Mouse (Mus musculus) bone marrow, adult 2 months (tissue): ENCODE results near the gene Cfdp1. TPM values are rescaled to one million over a fixed set of nuclear protein-coding genes. Genes with fewer than 3 reads are reported as not detected.

Source experiments
- H3K27ac ChIP-seq: fragments of 200-500 bp; 2 replicates; pipeline ENCODE4 v1.5.1; 2012; ENCODE audit warnings: low read depth, mild to moderate bottlenecking, control low read depth, inconsistent platforms, low read length; ENCODE audit not compliant: control insufficient read depth, poor library complexity, insufficient read depth
- H3K4me1 ChIP-seq: fragments of 200-500 bp; 2 replicates; pipeline ENCODE4 v1.6.1; 2011; ENCODE audit warnings: low read length; ENCODE audit not compliant: control insufficient read depth, insufficient read depth
- H3K4me3 ChIP-seq: fragments of 200-500 bp; replicated peaks from 2 replicates; pipeline ENCODE3; 2011; ENCODE audit warnings: mild to moderate bottlenecking, low read depth, low read length, control low read depth; ENCODE audit not compliant: control insufficient read depth
- CTCF ChIP-seq: fragments of 200-500 bp; IDR thresholded peaks from 2 replicates; pipeline ENCODE4 v1.5.1; 2011; ENCODE audit warnings: low read length, control low read depth; ENCODE audit not compliant: control insufficient read depth, insufficient read depth
- POLR2A ChIP-seq: fragments of 200-500 bp; IDR thresholded peaks from 2 replicates; pipeline ENCODE4 v1.6.1; 2011; ENCODE audit warnings: low read depth, mild to moderate bottlenecking, control low read depth, low read length, borderline replicate concordance; ENCODE audit not compliant: control insufficient read depth
- WGBS: fragments of 180-500 bp; shearing (Covaris S2); methylation state at CpG from one replicate; pipeline ENCODE4 v1.1.7; 2018; 5-methylcytosine and 5-hydroxymethylcytosine counted together
- polyA plus RNA-seq: library from polyadenylated mRNA; stranded (reverse); fragments of >200 nt; gene quantifications from 2 replicates; pipeline ENCODE4 v1.2.4, GENCODE M21; 2011; ENCODE audit warnings: low replicate concordance; ENCODE audit not compliant: missing spikeins, insufficient read depth, insufficient read length

Gene Cfdp1
- polyA plus RNA-seq, 1 experiment = 116 TPM

GRCm38 (mm10) chr8:111786116-111786515 lies 68.0 kb downstream of the Cfdp1 start:
- no peak overlapping the region for H3K27ac ChIP-seq
- TF ChIP-seq POLR2A = no peak
- TF ChIP-seq CTCF = no peak
- WGBS = 83% methylated on average over 2 of the region's 2 CpGs
- H3K4me1 ChIP-seq = no peaks in the 10 kb centered on the region
- H3K4me3 ChIP-seq = no peak overlapping the region

- WGBS = 89% methylated on average over 9 of the region's 9 CpGs
Measured at GRCm38 (mm10) chr8:111782671-111783394, 71.3 kb downstream of the Cfdp1 start.

GRCm38 (mm10) chr8:111782161-111782560 lies 71.9 kb downstream of the Cfdp1 start:
- no peak overlapping the region for H3K27ac ChIP-seq

More at GRCm38 (mm10) chr8:111782671-111783394, 71.3 kb downstream of the Cfdp1 start:
- no peaks in the 10 kb centered on the region for H3K4me1 ChIP-seq
- TF ChIP-seq CTCF = no peak
- TF ChIP-seq POLR2A = no peak
- no peak overlapping the region for H3K4me3 ChIP-seq
- no peak overlapping the region for H3K27ac ChIP-seq

GRCm38 (mm10) chr8:111780697-111781424 lies 73.2 kb downstream of the Cfdp1 start:
- TF ChIP-seq CTCF (no peak), POLR2A (no peak)
- no peak overlapping the region for H3K27ac ChIP-seq
- H3K4me1 ChIP-seq = no peaks in the 10 kb centered on the region
- no peak overlapping the region for H3K4me3 ChIP-seq
- WGBS = 86% methylated on average over 10 of the region's 10 CpGs

More at GRCm38 (mm10) chr8:111782161-111782560, 71.9 kb downstream of the Cfdp1 start:
- TF ChIP-seq POLR2A (no peak), CTCF (no peak)
- no peaks in the 10 kb centered on the region for H3K4me1 ChIP-seq
- WGBS = 85% methylated on average over 2 of the region's 2 CpGs
- no peak overlapping the region for H3K4me3 ChIP-seq

- TF ChIP-seq POLR2A = no peak
- TF ChIP-seq CTCF = no peak
- H3K4me1 ChIP-seq = no peaks in the 10 kb centered on the region
- no peak overlapping the region for H3K4me3 ChIP-seq
- no peak overlapping the region for H3K27ac ChIP-seq
- 80% methylated on average over 7 of the region's 7 CpGs for WGBS
Measured at GRCm38 (mm10) chr8:111779690-111780089, 74.4 kb downstream of the Cfdp1 start.

GRCm38 (mm10) chr8:111778801-111779200 lies 75.3 kb downstream of the Cfdp1 start:
- H3K4me3 ChIP-seq = no peak overlapping the region
- 87% methylated on average over 7 of the region's 7 CpGs for WGBS
- H3K4me1 ChIP-seq = no peaks in the 10 kb centered on the region
- H3K27ac ChIP-seq = no peak overlapping the region
- TF ChIP-seq POLR2A (no peak), CTCF (no peak)

GRCm38 (mm10) chr8:111776492-111776891 lies 77.6 kb downstream of the Cfdp1 start:
- no peak overlapping the region for H3K4me3 ChIP-seq
- no peak for TF ChIP-seq CTCF
- TF ChIP-seq POLR2A = no peak
- H3K27ac ChIP-seq = no peak overlapping the region
- 70% methylated on average over 4 of the region's 4 CpGs for WGBS
- no peaks in the 10 kb centered on the region for H3K4me1 ChIP-seq

- 82% methylated on average over 6 of the region's 6 CpGs for WGBS
- Histone ChIP-seq H3K4me3 (no peak overlapping the region), H3K27ac (no peak overlapping the region), H3K4me1 (no peaks in the 10 kb centered on the region)
- no peak for TF ChIP-seq POLR2A
- TF ChIP-seq CTCF = no peak
Measured at GRCm38 (mm10) chr8:111775766-111776165, 78.3 kb downstream of the Cfdp1 start.
